Mouse (Mus musculus): ENCODE data around the gene Hs3st5.

Hs3st5 gene

DNA sequence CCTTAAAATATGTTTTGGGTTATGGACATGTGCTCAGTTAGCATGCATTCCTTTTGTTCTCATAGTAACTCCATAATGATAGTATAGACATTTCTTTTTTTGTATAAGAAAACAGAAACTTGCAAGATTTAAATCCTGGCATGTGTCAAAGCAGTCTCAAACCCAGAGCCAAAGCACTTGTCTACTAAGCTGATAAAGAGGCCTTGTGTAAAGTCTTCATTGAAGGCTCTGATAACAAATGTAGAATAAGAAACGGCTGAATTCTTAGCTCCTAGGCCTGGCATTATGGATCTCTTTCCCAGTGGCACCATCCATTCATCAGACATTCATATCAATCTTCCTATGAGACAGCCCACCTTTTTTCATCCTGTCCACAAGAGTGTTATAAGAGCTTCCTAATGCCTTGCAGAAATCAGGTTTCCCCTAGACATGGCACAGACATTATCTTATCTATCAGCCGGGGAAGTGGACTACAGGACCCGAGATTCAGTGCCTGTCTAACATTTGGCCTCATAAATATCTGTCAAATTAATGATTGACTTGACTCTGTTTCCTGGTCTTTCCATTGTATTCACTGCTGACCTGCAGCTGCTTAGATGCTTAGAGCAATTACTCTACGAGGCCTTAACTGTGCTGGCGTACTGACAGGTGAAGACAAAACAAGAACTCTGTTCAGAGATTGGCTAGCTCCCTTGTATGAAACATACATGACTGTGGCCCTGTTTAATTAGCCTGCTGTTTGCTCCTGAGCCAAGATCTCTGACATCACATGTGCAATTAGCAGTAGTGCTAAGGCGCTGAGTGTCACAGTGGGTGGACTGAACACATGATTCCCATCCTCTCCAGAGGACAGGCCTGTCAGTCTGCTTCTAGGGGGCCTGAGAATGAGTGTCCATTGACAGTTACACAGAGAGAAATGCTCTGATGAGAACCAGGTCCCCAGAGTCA is 48.6 kb downstream of the Hs3st5 start:
- ChIA-PET POLR2A (no interaction called here), CTCF (no interaction called here)

DNA sequence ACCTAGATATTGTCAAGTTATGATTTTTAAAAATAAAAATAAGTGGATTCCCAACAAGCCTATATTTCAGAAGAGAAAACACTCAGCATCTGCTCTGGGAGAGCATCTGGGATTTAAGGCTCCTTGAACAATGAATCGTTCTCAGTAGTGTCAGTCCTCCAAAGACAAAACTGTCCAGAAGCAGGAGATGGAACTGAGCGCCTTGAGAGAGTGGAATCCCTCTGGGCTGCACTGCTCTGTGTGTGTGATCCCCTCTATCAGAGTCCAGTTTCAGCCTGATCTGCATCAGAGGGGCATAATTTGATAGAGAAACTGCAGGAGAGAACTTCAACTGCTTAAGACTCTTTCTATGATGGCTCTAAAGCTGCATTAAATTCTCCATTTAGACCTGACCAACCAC is 49.5 kb downstream of the Hs3st5 start:
- POLR2A ChIA-PET, result no interaction called here
- CTCF ChIA-PET, result no interaction called here

DNA sequence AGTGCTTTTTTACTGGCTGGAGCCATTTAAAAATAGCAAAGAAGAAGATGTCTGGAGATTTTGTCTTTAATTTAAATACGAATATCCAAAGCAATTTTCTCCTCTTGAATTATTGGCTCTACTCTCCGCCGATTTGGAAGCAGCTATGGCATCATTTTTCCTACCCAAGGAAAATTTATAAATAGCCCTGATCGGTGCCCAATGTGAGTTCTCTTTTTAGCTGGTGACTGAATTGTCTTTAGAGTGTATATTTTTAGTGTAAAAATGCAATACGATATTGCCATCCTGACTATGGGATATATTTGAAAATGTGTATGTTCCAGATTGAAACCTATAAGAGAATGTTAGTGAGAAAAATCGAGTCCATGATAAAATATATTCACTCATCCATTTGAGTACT is 51.1 kb downstream of the Hs3st5 start:
- CTCF ChIA-PET, result no interaction called here
- POLR2A ChIA-PET, result no interaction called here

DNA sequence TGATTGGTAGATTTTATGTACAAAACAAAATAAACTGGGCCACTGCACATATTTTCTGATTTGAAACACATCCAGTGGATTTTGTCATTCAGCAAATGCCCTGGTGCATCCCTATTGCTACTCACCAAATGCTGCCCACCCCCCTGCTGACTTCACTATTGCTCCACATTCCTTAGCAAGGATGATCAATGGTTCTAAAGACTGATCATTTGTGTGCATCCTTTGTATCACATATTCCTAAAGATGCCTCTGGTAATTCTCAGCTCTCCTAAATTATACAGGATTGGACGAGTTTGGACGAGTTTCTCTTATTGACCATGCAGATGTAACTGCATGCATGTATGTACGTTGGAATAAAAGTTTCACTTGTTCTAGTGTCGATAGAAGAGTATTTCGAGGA is 52.1 kb downstream of the Hs3st5 start:
- ChIA-PET POLR2A (no interaction called here), CTCF (no interaction called here)

DNA sequence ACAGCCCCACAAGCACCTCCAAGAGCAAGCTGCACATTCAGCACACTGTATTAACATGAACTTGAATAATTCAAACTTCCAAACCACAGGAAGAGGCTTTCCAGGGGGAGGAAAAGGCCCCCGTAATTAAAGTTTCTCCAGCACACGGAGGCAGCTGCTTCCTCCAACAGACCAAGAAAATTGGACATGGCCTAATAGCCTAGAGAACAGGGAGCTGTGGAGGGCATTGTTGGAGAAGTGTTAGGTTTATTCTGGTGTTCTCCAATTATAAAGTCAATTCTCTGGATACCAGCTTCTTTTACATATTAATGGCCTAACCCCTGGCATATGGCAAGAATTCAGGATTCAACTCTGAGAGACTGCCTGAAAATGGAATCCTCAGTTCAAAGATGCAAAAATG is 60.6 kb downstream of the Hs3st5 start:
- CTCF ChIA-PET, result no interaction called here
- POLR2A ChIA-PET, result interaction anchor here in 1 of 4 experiments (0.7 to 0.8 kb wide), 2 partner anchors 41 to 965 kb away, joined by 3 to 4 read pairs; no protein-coding TSS in a partner anchor

DNA sequence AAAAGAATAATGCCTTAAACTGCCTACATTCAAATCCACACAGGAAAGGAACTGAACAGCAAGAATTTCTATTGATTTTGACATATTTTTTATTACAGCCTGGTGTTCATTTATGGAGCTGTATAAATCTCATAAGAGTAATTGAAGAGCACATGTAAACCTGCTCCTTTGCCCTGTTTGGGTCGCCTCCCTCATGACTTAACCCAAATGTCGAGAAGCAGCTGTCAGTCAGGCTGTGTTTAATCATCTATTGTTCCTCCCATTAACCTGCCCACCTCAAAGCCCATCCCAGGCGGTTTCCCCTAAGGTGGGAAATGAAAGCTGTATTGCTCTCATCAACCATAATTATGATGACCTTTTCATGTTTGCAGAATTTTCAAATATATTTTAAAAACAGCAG is 65.9 kb downstream of the Hs3st5 start:
- ChIA-PET CTCF (no interaction called here), POLR2A (no interaction called here)

DNA sequence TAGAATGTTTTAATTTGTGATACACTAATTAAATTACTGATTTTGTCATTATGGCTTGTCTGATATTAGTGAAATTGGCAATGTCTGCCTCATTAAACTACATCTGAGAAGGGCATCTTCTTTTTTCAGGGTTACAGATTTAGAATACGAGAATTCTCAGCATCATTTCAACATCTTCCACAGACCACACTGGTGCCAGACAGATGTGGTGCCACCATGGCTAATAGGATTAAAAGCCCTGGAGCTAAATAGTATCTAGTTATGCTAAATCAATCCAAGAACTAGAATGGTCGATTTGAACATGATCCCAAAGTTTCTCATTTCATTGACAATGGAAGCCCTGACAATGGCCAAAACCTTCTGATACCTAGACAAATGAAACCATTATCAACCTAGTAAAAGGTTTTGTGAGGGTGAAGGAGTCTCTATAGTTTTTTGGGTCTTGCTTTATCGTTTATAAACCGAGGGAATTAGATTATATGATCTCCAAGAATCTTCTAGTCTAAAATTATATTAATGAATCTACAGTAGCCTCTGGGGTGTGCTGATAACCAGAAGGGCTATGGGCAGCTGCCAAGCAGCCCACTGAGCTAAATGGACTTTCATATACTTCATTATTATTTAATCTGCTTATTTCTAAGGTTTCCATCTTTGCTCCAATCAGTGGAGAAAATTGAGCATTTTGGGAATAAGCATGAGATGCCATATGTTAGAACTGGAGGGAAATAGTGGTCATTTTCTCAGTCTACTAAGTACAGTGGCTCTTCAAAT is 71.9 kb downstream of the Hs3st5 start:
- ChIA-PET CTCF (no interaction called here), POLR2A (no interaction called here)

DNA sequence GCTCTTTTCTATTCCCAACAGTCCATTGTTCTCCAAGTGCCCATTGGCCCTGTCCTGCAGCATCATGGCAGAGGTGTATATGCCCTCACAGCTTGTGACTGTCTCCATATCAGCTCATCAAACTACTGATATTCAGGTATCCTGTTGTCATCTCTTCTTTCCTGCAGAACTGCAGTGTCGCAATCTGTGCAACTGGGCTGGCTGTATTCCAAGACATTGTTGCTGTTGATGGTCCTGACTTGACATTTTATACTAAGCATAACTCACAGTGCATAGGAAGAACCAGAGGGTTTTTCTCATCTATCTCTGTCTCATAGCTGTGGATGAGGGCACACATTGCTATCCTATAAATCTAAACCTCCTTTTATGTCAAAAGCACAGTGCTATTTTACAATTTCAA is 103.8 kb downstream of the Hs3st5 start:
- ChIA-PET CTCF (interaction anchor here in 1 of 4 experiments (1.6 kb wide), 1 partner anchor 13 kb away, joined by 4 read pairs; no protein-coding TSS in a partner anchor), POLR2A (interaction anchor here in 1 of 4 experiments (1.9 kb wide), 1 partner anchor 10 kb away, joined by 5 read pairs; no protein-coding TSS in a partner anchor)

DNA sequence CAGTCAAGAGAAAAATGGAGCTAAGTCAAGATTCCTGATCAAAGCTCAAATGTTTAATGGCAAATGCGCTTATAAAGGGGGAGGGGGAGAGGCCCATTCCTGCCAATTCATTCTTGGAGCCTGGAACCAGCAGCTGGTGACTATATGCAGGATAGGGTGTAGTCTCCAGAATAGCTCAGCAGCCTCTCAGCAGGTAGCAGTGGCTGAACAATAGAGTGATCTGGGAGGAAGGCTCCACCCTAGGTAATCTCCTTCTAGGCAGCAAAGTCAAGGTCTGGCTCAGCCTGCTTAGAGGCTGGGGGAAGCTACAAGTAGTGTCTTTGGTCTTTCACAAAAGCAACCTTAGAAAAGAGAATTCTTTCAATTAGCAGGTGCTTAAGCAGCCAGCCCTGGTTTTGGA is 104.8 kb downstream of the Hs3st5 start:
- ChIA-PET CTCF (interaction anchor here in 1 of 4 experiments (1.6 kb wide), 1 partner anchor 12 kb away, joined by 4 read pairs; no protein-coding TSS in a partner anchor), POLR2A (interaction anchor here in 3 of 4 experiments (1.0 to 1.9 kb wide), 5 partner anchors 9 to 64 kb away, joined by 3 to 5 read pairs (median 4); no protein-coding TSS in a partner anchor)

DNA sequence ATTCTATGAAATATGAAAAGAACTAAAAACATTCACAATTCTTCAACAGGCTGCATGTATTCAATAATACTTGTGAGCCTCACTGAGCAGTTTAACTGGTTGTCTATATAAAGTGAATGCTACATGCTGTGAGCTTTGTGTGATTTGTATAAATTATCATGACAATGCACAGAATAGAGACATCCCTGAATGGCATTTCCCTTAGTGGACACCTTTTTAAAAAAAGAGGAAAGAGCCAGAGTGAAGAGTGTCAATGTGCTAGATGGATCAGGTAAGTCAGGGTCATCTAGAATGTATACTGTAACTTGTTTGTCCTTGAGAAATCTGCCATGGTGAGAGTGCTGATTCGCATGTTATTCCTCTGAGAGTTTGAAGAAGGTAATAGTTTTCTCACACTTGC is 116.4 kb downstream of the Hs3st5 start:
- ChIA-PET POLR2A (interaction anchor here in 2 of 4 experiments (1.0 to 1.7 kb wide), 3 partner anchors 11 to 116 kb away, joined by 3 to 5 read pairs (median 4); partner anchors contain the start of gene Hs3st5 (in 1 of the 2)), CTCF (interaction anchor here in 1 of 4 experiments (1.0 kb wide), 1 partner anchor 12 kb away, joined by 4 read pairs; no protein-coding TSS in a partner anchor)

DNA sequence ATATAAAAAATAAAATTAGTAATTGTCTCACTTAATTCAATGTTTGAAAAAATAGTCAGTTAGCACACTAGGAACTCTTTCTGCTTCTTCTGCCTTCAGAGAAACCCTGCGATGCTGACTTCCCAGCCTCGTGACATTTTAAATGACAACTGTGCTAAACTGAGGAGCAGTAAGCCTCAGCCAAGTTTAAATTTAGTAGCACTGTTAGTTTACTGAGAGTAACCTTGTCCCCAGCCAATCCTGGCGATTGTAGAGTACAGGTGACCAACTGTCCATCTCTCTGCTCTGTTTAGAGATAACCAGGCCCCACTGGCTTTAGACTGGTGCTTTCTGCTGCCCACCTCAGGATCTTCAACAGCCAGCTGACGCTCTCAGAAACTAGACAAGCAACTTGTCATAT is 121.3 kb downstream of the Hs3st5 start:
- ChIA-PET POLR2A (no interaction called here), CTCF (no interaction called here)

DNA sequence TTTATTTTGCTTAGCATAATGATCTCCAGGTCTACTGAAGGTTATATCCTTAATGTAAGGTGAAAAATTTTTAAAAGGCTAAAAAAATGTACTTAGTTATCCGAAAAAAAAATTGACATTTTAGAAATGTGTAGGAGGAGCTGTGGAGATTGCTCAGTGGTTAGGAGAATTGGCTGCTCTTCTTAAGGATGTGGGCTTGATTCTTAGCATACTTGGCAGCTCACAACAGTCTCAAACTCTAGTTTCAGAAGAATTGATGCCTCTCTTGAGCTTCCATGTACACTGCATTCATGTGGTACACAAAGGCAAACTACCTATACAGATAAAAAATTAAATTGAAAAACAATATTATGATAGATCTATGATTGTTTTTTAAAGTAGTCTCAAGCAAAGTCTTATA is 125.1 kb downstream of the Hs3st5 start:
- ChIA-PET POLR2A (no interaction called here), CTCF (no interaction called here)

DNA sequence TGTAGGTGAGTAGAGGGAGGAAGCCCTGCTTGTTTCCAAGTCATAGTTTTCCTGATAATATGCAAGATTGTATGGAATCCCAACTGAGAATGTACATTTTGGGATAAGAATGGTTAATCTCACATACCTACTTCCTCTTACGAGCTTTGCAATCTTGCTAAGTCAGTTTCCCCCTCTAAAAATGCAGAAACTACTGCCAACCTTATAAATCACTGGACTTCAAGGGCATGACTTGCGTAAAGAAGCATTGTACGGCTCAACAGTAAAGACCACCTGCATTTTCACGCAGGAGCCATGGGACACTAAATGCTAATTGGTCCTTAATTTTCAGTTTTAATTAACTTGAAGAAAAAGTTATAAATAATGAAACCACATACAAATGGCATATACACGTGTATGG is 144.0 kb downstream of the Hs3st5 start:
- ChIA-PET POLR2A (no interaction called here), CTCF (no interaction called here)

DNA sequence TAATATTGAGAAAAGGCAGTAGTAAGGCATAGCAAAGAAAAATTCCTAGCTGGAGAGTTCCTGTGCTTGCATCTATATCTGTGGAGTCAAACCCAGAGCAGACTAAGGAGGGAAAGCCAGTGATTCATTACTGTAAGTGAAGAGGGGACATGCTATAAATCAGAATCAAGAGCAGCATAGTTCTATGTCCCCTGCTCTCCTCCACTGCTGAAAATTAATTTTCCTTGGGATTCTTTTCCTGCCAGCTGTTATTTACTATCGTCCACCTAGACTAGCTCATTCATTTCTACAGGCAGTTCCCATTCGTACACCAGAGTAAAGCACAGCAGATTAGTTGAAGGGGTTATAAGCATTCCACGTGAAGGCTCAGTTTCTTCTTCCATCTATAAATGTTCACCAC is 207.4 kb downstream of the Hs3st5 start:
- ChIA-PET CTCF (no interaction called here), POLR2A (interaction anchor here in 1 of 4 experiments (0.6 kb wide), 1 partner anchor 27 kb away, joined by 3 read pairs; no protein-coding TSS in a partner anchor)

DNA sequence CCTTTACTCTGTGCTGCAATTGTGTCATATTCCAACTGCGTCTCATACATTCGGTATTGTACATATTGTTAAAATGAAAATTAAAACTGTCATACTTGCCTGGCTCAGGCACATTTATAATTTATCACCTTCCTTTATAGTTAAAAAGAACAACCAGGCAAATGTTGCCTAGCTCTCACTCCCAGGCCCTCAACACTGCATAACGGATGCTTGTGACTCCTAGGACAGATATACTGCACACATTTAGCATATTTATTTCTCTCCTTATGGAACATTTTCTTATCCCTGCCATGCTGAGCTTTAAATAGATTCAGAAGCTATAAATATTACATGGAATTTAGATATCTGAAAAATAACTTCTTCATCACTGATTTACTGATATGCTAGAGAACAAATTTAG is 219.6 kb downstream of the Hs3st5 start:
- ChIA-PET POLR2A (no interaction called here), CTCF (no interaction called here)

DNA sequence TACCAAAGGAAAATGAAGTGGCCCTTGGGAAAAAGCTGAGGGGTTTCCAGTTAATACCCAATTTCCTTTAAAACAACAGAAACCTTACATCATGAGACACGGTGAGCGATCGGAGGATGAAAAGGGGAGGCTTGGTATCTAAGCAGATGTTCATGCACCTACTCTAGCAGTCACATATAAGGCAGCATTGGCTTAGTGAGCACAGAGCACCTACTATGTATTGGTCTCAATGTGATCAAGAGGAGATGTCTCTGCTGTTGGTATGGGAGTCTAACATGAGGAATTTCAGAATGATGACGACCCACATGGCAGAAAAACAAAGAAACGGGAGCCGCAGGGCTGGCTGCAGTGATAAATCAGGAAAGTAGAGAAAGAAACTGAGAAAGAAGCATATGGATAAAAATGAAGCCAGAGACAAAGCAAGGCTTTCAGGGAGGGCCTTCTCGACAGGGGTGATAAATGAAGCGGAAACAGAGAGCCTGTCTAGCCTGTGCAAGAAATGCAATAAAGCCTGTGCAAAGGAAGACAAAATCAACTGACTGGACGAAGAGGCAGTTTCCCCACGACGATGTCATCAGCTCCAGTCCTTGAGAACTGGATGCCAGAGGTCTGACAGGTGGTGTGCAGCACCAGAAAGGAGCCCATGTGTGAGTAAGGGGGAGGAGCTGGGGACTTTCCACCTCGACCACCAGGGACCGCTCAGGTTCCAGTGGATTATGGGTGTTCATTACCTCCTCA is 222.9 kb downstream of the Hs3st5 start:
- CTCF ChIA-PET, result interaction anchor here in 1 of 4 experiments (0.5 kb wide), 1 partner anchor 277 kb away, joined by 3 read pairs; no protein-coding TSS in a partner anchor
- POLR2A ChIA-PET, result no interaction called here

DNA sequence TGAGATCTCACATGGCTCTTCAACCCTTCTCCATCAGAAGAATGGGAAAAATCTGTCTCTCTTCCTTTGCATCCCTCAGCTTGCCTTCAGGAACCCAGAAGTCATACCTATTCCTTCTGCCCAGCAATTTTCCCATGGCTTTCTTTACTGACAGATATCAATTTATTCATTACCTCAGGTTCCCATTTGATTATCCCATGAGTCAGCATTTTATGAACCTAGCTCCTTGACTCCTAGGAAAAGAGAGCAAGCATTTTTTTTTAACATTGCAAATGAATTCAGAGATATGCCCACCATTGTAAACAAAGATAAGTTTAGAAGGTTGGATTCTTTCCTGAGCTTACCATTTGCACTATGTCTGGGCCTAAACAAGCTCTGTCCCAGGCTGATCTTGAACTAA is 232.8 kb downstream of the Hs3st5 start:
- ChIA-PET POLR2A (no interaction called here), CTCF (no interaction called here)

DNA sequence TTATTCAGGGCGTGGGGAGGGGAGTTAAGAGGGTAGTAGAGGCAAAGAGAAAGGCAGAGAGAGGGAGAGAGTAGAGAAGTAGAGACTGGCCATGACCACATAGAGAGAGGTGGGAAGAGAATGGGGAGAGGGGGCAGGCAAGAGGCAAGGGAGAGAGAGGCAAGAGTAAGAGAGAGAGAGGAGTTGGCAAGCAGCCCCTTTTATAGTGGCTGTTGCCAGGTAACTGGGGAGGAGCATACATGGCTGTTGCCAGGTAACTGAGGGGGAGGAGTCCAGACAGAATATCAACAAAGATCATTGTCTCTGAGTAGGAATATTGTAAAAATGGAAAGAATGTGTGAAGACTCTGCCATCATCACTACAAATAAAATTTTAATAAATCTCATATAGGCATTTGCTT is 243.4 kb downstream of the Hs3st5 start:
- ChIA-PET POLR2A (no interaction called here), CTCF (no interaction called here)

DNA sequence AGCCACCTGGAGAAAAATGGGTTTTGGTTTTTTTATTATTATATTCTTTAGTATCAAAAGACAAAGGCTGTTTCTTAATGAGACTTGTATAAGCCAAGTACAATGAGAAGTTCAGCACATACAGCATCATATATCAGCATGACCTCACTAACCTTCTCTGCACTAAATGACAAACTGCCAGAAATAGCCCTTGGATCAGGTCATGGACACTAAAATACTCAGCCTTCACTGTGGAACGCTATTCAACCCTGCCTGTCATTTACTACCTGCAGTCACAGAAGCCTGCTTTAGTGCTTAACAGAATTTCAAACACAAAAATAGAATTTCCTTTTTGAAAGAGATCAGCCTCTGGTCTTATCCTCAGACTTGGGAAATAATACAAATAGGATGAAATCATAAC is 247.9 kb downstream of the Hs3st5 start:
- POLR2A ChIA-PET, result no interaction called here
- CTCF ChIA-PET, result no interaction called here

DNA sequence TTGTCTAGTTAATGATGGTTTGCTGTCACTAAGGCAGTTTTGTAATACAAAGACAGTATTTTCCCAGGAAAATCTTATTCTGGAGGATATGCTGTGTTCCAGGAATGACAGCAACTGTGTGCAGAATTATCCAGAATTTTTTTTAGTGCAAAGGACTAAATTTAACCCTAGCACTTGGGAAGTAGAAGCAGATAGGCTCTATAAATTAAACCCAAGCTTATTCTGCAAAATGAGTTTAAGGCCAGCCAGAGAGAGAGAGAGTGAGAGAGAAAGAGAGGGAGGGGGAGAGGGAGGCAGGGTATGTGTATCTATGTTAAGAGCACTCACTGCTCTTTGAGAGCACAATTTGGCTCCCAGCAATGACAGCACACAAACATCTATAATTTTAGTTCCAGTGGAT is 267.0 kb downstream of the Hs3st5 start:
- POLR2A ChIA-PET, result no interaction called here
- CTCF ChIA-PET, result no interaction called here
